Mouse (Mus musculus): ENCODE data around the gene Kank1. TPM values are rescaled to one million over a fixed set of nuclear protein-coding genes. Genes with fewer than 3 reads are reported as not detected.

Gene Kank1
- polyA plus RNA-seq, 1 experiment from 2014 or later, result 81.5 TPM

- H3K27me3 ChIP-seq (replicated peaks), result no peaks in the 10 kb centered on the region
- WGBS, result under 1% methylated on average over 27 of the region's 28 CpGs
- H3K27ac ChIP-seq (ENCODE audit: poor library complexity, severe bottlenecking), result peak overlapping the region; percentile 99
- peak overlapping the region; percentile 91 for H3K4me2 ChIP-seq
- peak; percentile 84 for ATAC-seq (ENCODE audit: insufficient number of reproducible peaks, low FRiP score)
- peaks cover 78% of the 10 kb centered on the region for H3K4me1 ChIP-seq (replicated peaks)
- peak overlapping the region; percentile 61 for H3K4me3 ChIP-seq
- H3K36me3 ChIP-seq, result peaks cover 27% of the 10 kb centered on the region
- H3K9ac ChIP-seq, result peak overlapping the region; percentile 91
- no peaks in the 10 kb centered on the region for H3K9me3 ChIP-seq (replicated peaks)
Observed at GRCm38 (mm10) chr19:25406481-25407184, 169.9 kb downstream of the Kank1 start.

- no peaks in the 10 kb centered on the region for H3K27me3 ChIP-seq (replicated peaks)
- peak; percentile 4; the same call in 1 of the 2 replicates for ATAC-seq (ENCODE audit: insufficient number of reproducible peaks, low FRiP score)
- WGBS, result 4% methylated on average over 10 of the region's 10 CpGs
- H3K36me3 ChIP-seq, result peaks cover 34% of the 10 kb centered on the region
- no peaks in the 10 kb centered on the region for H3K9me3 ChIP-seq (replicated peaks)
- H3K4me3 ChIP-seq, result peak overlapping the region; percentile 61
- peak overlapping the region; percentile 99 for H3K27ac ChIP-seq (ENCODE audit: poor library complexity, severe bottlenecking)
- peak overlapping the region; percentile 91 for H3K4me2 ChIP-seq
- H3K9ac ChIP-seq, result peak overlapping the region; percentile 91
- peaks cover 79% of the 10 kb centered on the region for H3K4me1 ChIP-seq (replicated peaks)
Observed at GRCm38 (mm10) chr19:25407185-25407886, 170.6 kb downstream of the Kank1 start.

GRCm38 (mm10) chr19:25407887-25408236, 171.1 kb downstream of the Kank1 start:
- H3K36me3 ChIP-seq, result peaks cover 40% of the 10 kb centered on the region
- 3% methylated on average over 6 of the region's 6 CpGs for WGBS
- peaks cover 79% of the 10 kb centered on the region for H3K4me1 ChIP-seq (replicated peaks)
- peak overlapping the region; percentile 91 for H3K4me2 ChIP-seq
- no peaks in the 10 kb centered on the region for H3K27me3 ChIP-seq (replicated peaks)
- H3K9ac ChIP-seq, result peak overlapping the region; percentile 91
- H3K4me3 ChIP-seq, result peak overlapping the region; percentile 61
- peak overlapping the region; percentile 99 for H3K27ac ChIP-seq (ENCODE audit: poor library complexity, severe bottlenecking)
- ATAC-seq (ENCODE audit: insufficient number of reproducible peaks, low FRiP score), result no peak
- no peaks in the 10 kb centered on the region for H3K9me3 ChIP-seq (replicated peaks)

GRCm38 (mm10) chr19:25409239-25409638, 172.5 kb downstream of the Kank1 start:
- Histone ChIP-seq H3K4me3 (no peak overlapping the region), H3K4me1 (replicated peaks) (peaks cover 78% of the 10 kb centered on the region), H3K36me3 (peaks cover 51% of the 10 kb centered on the region), H3K27me3 (replicated peaks) (no peaks in the 10 kb centered on the region), H3K27ac (ENCODE audit: poor library complexity, severe bottlenecking) (no peak overlapping the region), H3K9me3 (replicated peaks) (no peaks in the 10 kb centered on the region), H3K4me2 (peak overlapping the region; percentile 54; the same call in 1 of the 2 replicates), H3K9ac (0 out of 2 replicates have a peak overlapping the region, but pooled peaks have one; percentile 6)
- WGBS, result 79% methylated on average over 9 of the region's 9 CpGs
- no peak for ATAC-seq (ENCODE audit: insufficient number of reproducible peaks, low FRiP score)

- Histone ChIP-seq H3K9ac (peak overlapping the region; percentile 5), H3K27ac (ENCODE audit: poor library complexity, severe bottlenecking) (peak overlapping the region; percentile 31; the same call in 1 of the 2 replicates), H3K36me3 (peaks cover 65% of the 10 kb centered on the region), H3K4me3 (peak overlapping the region; percentile 21), H3K4me1 (replicated peaks) (peaks cover 81% of the 10 kb centered on the region), H3K4me2 (peak overlapping the region; percentile 54), H3K27me3 (replicated peaks) (no peaks in the 10 kb centered on the region), H3K9me3 (replicated peaks) (no peaks in the 10 kb centered on the region)
- 55% methylated on average over 17 of the region's 17 CpGs for WGBS
- ATAC-seq (ENCODE audit: insufficient number of reproducible peaks, low FRiP score), result no peak
Observed at GRCm38 (mm10) chr19:25411353-25411752, 174.6 kb downstream of the Kank1 start.

- Histone ChIP-seq H3K36me3 (peaks cover 68% of the 10 kb centered on the region), H3K4me2 (peak overlapping the region; percentile 1; the same call in 1 of the 2 replicates), H3K4me1 (replicated peaks) (peaks cover 77% of the 10 kb centered on the region), H3K27ac (ENCODE audit: poor library complexity, severe bottlenecking) (peak overlapping the region; percentile 63), H3K9me3 (replicated peaks) (no peaks in the 10 kb centered on the region), H3K9ac (0 out of 2 replicates have a peak overlapping the region, but pooled peaks have one; percentile 34), H3K27me3 (replicated peaks) (no peaks in the 10 kb centered on the region), H3K4me3 (no peak overlapping the region)
- no peak for ATAC-seq (ENCODE audit: insufficient number of reproducible peaks, low FRiP score)
- WGBS, result 50% methylated on average over 5 of the region's 5 CpGs
Observed at GRCm38 (mm10) chr19:25415448-25415847, 178.7 kb downstream of the Kank1 start.

GRCm38 (mm10) chr19:25417671-25418070, 180.9 kb downstream of the Kank1 start:
- no peak overlapping the region for H3K4me2 ChIP-seq
- peak overlapping the region; percentile 28; the same call in 1 of the 2 replicates for H3K27ac ChIP-seq (ENCODE audit: poor library complexity, severe bottlenecking)
- H3K27me3 ChIP-seq (replicated peaks), result no peaks in the 10 kb centered on the region
- 70% methylated on average over 3 of the region's 3 CpGs for whole genome bisulfite sequencing
- no peak for ATAC-seq (ENCODE audit: insufficient number of reproducible peaks, low FRiP score)
- peaks cover 66% of the 10 kb centered on the region for H3K4me1 ChIP-seq (replicated peaks)
- no peak overlapping the region for H3K4me3 ChIP-seq
- H3K9ac ChIP-seq, result no peak overlapping the region
- H3K9me3 ChIP-seq (replicated peaks), result no peaks in the 10 kb centered on the region
- H3K36me3 ChIP-seq, result peaks cover 53% of the 10 kb centered on the region

GRCm38 (mm10) chr19:25419983-25420382, 183.2 kb downstream of the Kank1 start:
- H3K27ac ChIP-seq (ENCODE audit: poor library complexity, severe bottlenecking), result peak overlapping the region; percentile 9; the same call in 1 of the 2 replicates
- peaks cover 54% of the 10 kb centered on the region for H3K36me3 ChIP-seq
- H3K4me1 ChIP-seq (replicated peaks), result peaks cover 47% of the 10 kb centered on the region

GRCm38 (mm10) chr19:25422096-25422495, 185.3 kb downstream of the Kank1 start:
- Histone ChIP-seq H3K4me1 (replicated peaks) (peaks cover 51% of the 10 kb centered on the region), H3K4me3 (no peak overlapping the region), H3K9me3 (replicated peaks) (no peaks in the 10 kb centered on the region), H3K27me3 (replicated peaks) (no peaks in the 10 kb centered on the region), H3K36me3 (peaks cover 58% of the 10 kb centered on the region), H3K27ac (ENCODE audit: poor library complexity, severe bottlenecking) (peak overlapping the region; percentile 76), H3K9ac (no peak overlapping the region), H3K4me2 (no peak overlapping the region)
- WGBS, result 56% methylated on average over 7 of the region's 7 CpGs
- no peak for ATAC-seq (ENCODE audit: insufficient number of reproducible peaks, low FRiP score)

More at GRCm38 (mm10) chr19:25419983-25420382, 183.2 kb downstream of the Kank1 start:
- Histone ChIP-seq H3K9me3 (replicated peaks) (no peaks in the 10 kb centered on the region), H3K27me3 (replicated peaks) (no peaks in the 10 kb centered on the region), H3K4me2 (no peak overlapping the region), H3K9ac (no peak overlapping the region), H3K4me3 (no peak overlapping the region)
- 63% methylated on average over 8 of the region's 8 CpGs for WGBS
- ATAC-seq (ENCODE audit: insufficient number of reproducible peaks, low FRiP score), result no peak

GRCm38 (mm10) chr19:25423371-25423770, 186.6 kb downstream of the Kank1 start:
- no peak for ATAC-seq (ENCODE audit: insufficient number of reproducible peaks, low FRiP score)
- Histone ChIP-seq H3K4me1 (replicated peaks) (peaks cover 47% of the 10 kb centered on the region), H3K27ac (ENCODE audit: poor library complexity, severe bottlenecking) (no peak overlapping the region), H3K4me3 (no peak overlapping the region), H3K36me3 (peaks cover 58% of the 10 kb centered on the region), H3K27me3 (replicated peaks) (no peaks in the 10 kb centered on the region), H3K4me2 (no peak overlapping the region), H3K9me3 (replicated peaks) (no peaks in the 10 kb centered on the region), H3K9ac (no peak overlapping the region)
- 83% methylated on average over 5 of the region's 5 CpGs for WGBS

- H3K36me3 ChIP-seq, result peaks cover 86% of the 10 kb centered on the region
- no peak overlapping the region for H3K9ac ChIP-seq
- 0 out of 2 replicates have a peak, but pooled peaks have one; percentile 37 for ATAC-seq (ENCODE audit: insufficient number of reproducible peaks, low FRiP score)
- no peaks in the 10 kb centered on the region for H3K27me3 ChIP-seq (replicated peaks)
- peak overlapping the region; percentile 81 for H3K27ac ChIP-seq (ENCODE audit: poor library complexity, severe bottlenecking)
- no peaks in the 10 kb centered on the region for H3K9me3 ChIP-seq (replicated peaks)
- no peak overlapping the region for H3K4me3 ChIP-seq
- 41% methylated on average over 5 of the region's 5 CpGs for WGBS
- peaks cover 30% of the 10 kb centered on the region for H3K4me1 ChIP-seq (replicated peaks)
- no peak overlapping the region for H3K4me2 ChIP-seq
Observed at GRCm38 (mm10) chr19:25426431-25426830, 189.7 kb downstream of the Kank1 start.
